Mouse (Mus musculus) layer of hippocampus, adult 6 months (tissue): Measurements from ENCODE around the gene Ltbp4. TPM values are rescaled to one million over a fixed set of nuclear protein-coding genes. Genes with fewer than 3 reads are reported as not detected.

Experiments used
- long read RNA-seq, 2 experiments: library from polyadenylated mRNA; unstranded; transcript quantifications; one replicate each; pipeline ENCODE4 v2.0.0; 2019 to 2020
- polyA plus RNA-seq: library from polyadenylated mRNA; unstranded; fragments of <200 nt; fragmentation: Nextera tagmentation; gene quantifications from 2 replicates; pipeline ENCODE4 v1.2.3, GENCODE M21; 2021

Gene Ltbp4
- 13.3 and 18.2 TPM in 2 replicates for polyA plus RNA-seq
- long read RNA-seq, experiment 1, full-length matches to known transcripts, result 2 of 6 reads
- long read RNA-seq, experiment 1, partial matches to known transcripts, result 3 of 6 reads
- long read RNA-seq, experiment 1, other reads (novel, unspliced or antisense), result 1 of 6 reads
- long read RNA-seq, experiment 2, full-length matches to known transcripts, result 26 of 57 reads
- long read RNA-seq, experiment 2, partial matches to known transcripts, result 25 of 57 reads
- long read RNA-seq, experiment 2, other reads (novel, unspliced or antisense), result 6 of 57 reads

GRCm38 (mm10) chr7:27337175-27337853, at the start of gene Ltbp4:
TSS of gene Ltbp4 (minus strand) at chr7:27337692.

GRCm38 (mm10) chr7:27356861-27357594, 19.5 kb upstream of the Ltbp4 start, which contains the start of gene Gm20479:
TSS of gene Gm20479 (minus strand) at chr7:27357419.

GRCm38 (mm10) chr7:27355745-27356240, 18.3 kb upstream of the Ltbp4 start, which contains the start of gene Shkbp1:
TSS of gene Shkbp1 (minus strand) at chr7:27356019.

GRCm38 (mm10) chr7:27258205-27258899, 79.1 kb downstream of the Ltbp4 start, which contains the start of gene Numbl:
TSS of gene Numbl (plus strand) at chr7:27258433.

Other genes with a start within 250 kb of the Ltbp4 start
- 0.30 TPM in 1 of 2 replicates, not detected in the other for gene Cyp2f2, start 217.8 kb downstream of the Ltbp4 start, polyA plus RNA-seq
- gene Cyp2t4, start 184.0 kb downstream of the Ltbp4 start, polyA plus RNA-seq, result 0.08 TPM in 1 of 2 replicates, not detected in the other
- gene Egln2, start 170.9 kb downstream of the Ltbp4 start, polyA plus RNA-seq, result 70.9 and 81.1 TPM in 2 replicates
- gene Rab4b, start 158.8 kb downstream of the Ltbp4 start, polyA plus RNA-seq, result 104 and 105 TPM in 2 replicates
- not detected in 2 replicates for gene Gm21983, start 156.6 kb downstream of the Ltbp4 start, polyA plus RNA-seq
- 24.4 and 64.8 TPM in 2 replicates for gene Mia, start 156.5 kb downstream of the Ltbp4 start, polyA plus RNA-seq
- gene BC024978, start 141.9 kb downstream of the Ltbp4 start, polyA plus RNA-seq, result 6.3 and 7.3 TPM in 2 replicates
- gene Snrpa, start 141.4 kb downstream of the Ltbp4 start, polyA plus RNA-seq, result 157 and 164 TPM in 2 replicates
- 0.89 and 0.93 TPM in 2 replicates for gene Itpkc, start 109.0 kb downstream of the Ltbp4 start, polyA plus RNA-seq
- 11.0 and 11.7 TPM in 2 replicates for gene Coq8b, start 104.7 kb downstream of the Ltbp4 start, polyA plus RNA-seq
- 8.9 and 9.6 TPM in 2 replicates for gene Numbl, start 79.3 kb downstream of the Ltbp4 start, polyA plus RNA-seq
- gene Shkbp1, start 18.3 kb upstream of the Ltbp4 start, polyA plus RNA-seq, result 2.9 and 3.8 TPM in 2 replicates
- gene Gm20479, start 19.7 kb upstream of the Ltbp4 start, polyA plus RNA-seq, result not detected in 2 replicates
- 2.6 and 2.7 TPM in 2 replicates for gene Sptbn4, start 110.0 kb upstream of the Ltbp4 start, polyA plus RNA-seq
- 41.8 and 47.3 TPM in 2 replicates for gene Blvrb, start 110.3 kb upstream of the Ltbp4 start, polyA plus RNA-seq
- gene Sertad3, start 136.1 kb upstream of the Ltbp4 start, polyA plus RNA-seq, result 3.2 and 4.1 TPM in 2 replicates
- gene Sertad1, start 149.2 kb upstream of the Ltbp4 start, polyA plus RNA-seq, result 10.4 and 13.1 TPM in 2 replicates
- gene Prx, start 161.6 kb upstream of the Ltbp4 start, polyA plus RNA-seq, result 0.05 and 0.15 TPM in 2 replicates
- gene Hipk4, start 185.6 kb upstream of the Ltbp4 start, polyA plus RNA-seq, result 7.2 and 14.8 TPM in 2 replicates
- gene Pld3, start 215.5 kb upstream of the Ltbp4 start, polyA plus RNA-seq, result 471 and 602 TPM in 2 replicates
- gene 2310022A10Rik, start 215.5 kb upstream of the Ltbp4 start, polyA plus RNA-seq, result 13.2 and 14.3 TPM in 2 replicates